Mouse (Mus musculus) brain, embryonic 14.5 days (tissue): Measurements from ENCODE around the gene Rbm33.

ENCODE experiments used
- CTCF ChIP-seq: fragments of 200-500 bp; IDR thresholded peaks from 2 replicates; pipeline ENCODE4 v1.5.1; 2012; ENCODE audit warnings: inconsistent platforms, mild to moderate bottlenecking, moderate library complexity, borderline replicate concordance; ENCODE audit not compliant: insufficient read depth, insufficient read length; ENCODE audit errors: extremely low read depth
- POLR2A ChIP-seq: fragments of 200-500 bp; IDR thresholded peaks from 2 replicates; pipeline ENCODE4 v1.6.1; 2012; ENCODE audit warnings: mild to moderate bottlenecking, inconsistent platforms, borderline replicate concordance; ENCODE audit not compliant: poor library complexity, insufficient read depth, insufficient read length, severe bottlenecking; ENCODE audit errors: extremely low read depth

DNA sequence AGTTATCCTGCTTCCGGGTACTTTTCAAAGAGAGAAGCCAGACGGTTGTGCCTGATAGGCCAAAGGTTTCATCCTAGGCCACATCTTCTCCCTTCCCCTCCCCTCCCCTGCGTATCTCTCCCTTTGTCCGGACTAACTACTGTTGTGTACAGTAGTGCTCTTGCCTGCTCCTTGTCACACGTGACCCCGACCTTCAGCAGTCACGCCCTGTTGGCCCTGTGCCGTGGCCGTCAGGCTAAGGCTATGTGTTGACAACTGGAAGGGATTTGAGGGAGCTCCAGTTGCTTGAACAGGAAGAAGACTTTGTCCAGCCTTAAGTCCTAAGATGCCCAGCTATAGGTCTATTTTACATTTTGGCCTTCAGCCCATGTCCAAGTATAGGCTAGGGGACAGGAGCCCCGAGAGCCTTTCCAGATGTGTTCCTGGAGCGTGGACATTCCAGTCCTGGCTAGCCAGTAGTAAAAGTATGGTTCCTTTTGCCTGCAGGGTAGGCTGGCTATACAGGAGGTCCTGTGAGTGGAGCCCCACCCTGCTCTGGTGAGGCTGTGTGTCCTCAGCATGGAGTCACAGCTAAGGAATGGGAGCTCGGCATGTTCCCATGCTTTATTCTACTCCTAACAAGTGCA is 102.8 kb downstream of the Rbm33 start:
- TF ChIP-seq CTCF: no peak
- no peak for TF ChIP-seq POLR2A
